Mouse (Mus musculus) intestine, postnatal 0 days (tissue): ENCODE results near the gene Herpud1. TPM values are rescaled to one million over a fixed set of nuclear protein-coding genes. Genes with fewer than 3 reads are reported as not detected.

Experiments
- ATAC-seq: fragments of 200-750 bp; cut with Nextera tagmentation; 2 replicates; pipeline ENCODE4 v1.8.0; 2017; ENCODE audit warnings: mild to moderate bottlenecking, moderate TSS enrichment, moderate library complexity
- H3K27ac ChIP-seq: fragments of 300-500 bp; sonication (generic); 2 replicates; pipeline ENCODE4 v1.5.1; 2014; ENCODE audit warnings: mild to moderate bottlenecking, low read depth, low read length, moderate library complexity
- H3K27me3 ChIP-seq: fragments of 300-500 bp; sonication (generic); replicated peaks from 2 replicates; pipeline ENCODE4 v1.6.1; 2014; ENCODE audit warnings: low read length, mixed read lengths; ENCODE audit not compliant: control insufficient read depth, insufficient read depth
- H3K36me3 ChIP-seq: fragments of 300-500 bp; sonication (generic); 2 replicates; pipeline ENCODE4 v1.6.1; 2014; ENCODE audit warnings: mild to moderate bottlenecking, moderate library complexity; ENCODE audit not compliant: control insufficient read depth, insufficient read depth
- H3K4me1 ChIP-seq: fragments of 300-500 bp; sonication (generic); replicated peaks from 2 replicates; pipeline ENCODE4 v1.6.1; 2014; ENCODE audit warnings: antibody characterized with exemption, low read length, mixed read lengths; ENCODE audit not compliant: control insufficient read depth, insufficient read depth
- H3K4me2 ChIP-seq: fragments of 300-500 bp; sonication (generic); replicated peaks from 2 replicates; pipeline ENCODE4 v1.6.1; 2014; ENCODE audit warnings: low read depth, mild to moderate bottlenecking, moderate library complexity
- H3K4me3 ChIP-seq: fragments of 300-500 bp; sonication (generic); 2 replicates; pipeline ENCODE4 v1.5.1; 2014; ENCODE audit warnings: low read depth, low read length
- H3K9ac ChIP-seq: fragments of 300-500 bp; sonication (generic); 2 replicates; pipeline ENCODE4 v1.6.1; 2014; ENCODE audit warnings: mild to moderate bottlenecking, low read depth, low read length
- H3K9me3 ChIP-seq: fragments of 300-500 bp; sonication (generic); 2 replicates; pipeline ENCODE4 v1.6.1; 2016; ENCODE audit warnings: mixed run types; ENCODE audit not compliant: control insufficient read depth
- CTCF ChIP-seq: sonication (generic); IDR thresholded peaks from 2 replicates; pipeline ENCODE4 v1.5.1; 2016; ENCODE audit warnings: low read depth, mild to moderate bottlenecking, control low read depth, antibody characterized with exemption, moderate library complexity
- WGBS: fragments of 180-500 bp; shearing (Covaris S2); extraction: QIAGEN DNeasy Blood & Tissue Kit; methylation state at CpG from one replicate; pipeline ENCODE4 v1.1.7; 2014; 5-methylcytosine and 5-hydroxymethylcytosine counted together
- polyA plus RNA-seq: library from polyadenylated mRNA; unstranded; fragments of >200 nt; fragmentation: Nextera tagmentation; extraction: Ambion mirVana; gene quantifications from 2 replicates; pipeline ENCODE4 v1.2.1, GENCODE M21; 2015

Herpud1 gene
- polyA plus RNA-seq, 1 experiment from 2014 or later = 154 TPM

GRCm38 (mm10) chr8:94345657-94346056 is 40.6 kb upstream of the Herpud1 start:
- Histone ChIP-seq H3K9me3 (no peaks in the 10 kb centered on the region), H3K9ac (no peak overlapping the region), H3K4me3 (no peak overlapping the region), H3K27ac (no peak overlapping the region), H3K27me3 (no peaks in the 10 kb centered on the region), H3K36me3 (no peaks in the 10 kb centered on the region), H3K4me1 (no peaks in the 10 kb centered on the region), H3K4me2 (no peak overlapping the region)
- 78% methylated on average over 4 of the region's 4 CpGs for WGBS
- no peak for TF ChIP-seq CTCF
- peak; percentile 53 for ATAC-seq

- H3K4me3 ChIP-seq = no peak overlapping the region
Observed at GRCm38 (mm10) chr8:94346264-94346663, 40.0 kb upstream of the Herpud1 start.

GRCm38 (mm10) chr8:94348425-94348824 is 37.8 kb upstream of the Herpud1 start:
- no peak overlapping the region for H3K4me3 ChIP-seq
- WGBS = 60% methylated on average over 9 of the region's 9 CpGs
- no peak overlapping the region for H3K9ac ChIP-seq
- ATAC-seq = no peak
- H3K36me3 ChIP-seq = no peaks in the 10 kb centered on the region
- no peaks in the 10 kb centered on the region for H3K27me3 ChIP-seq
- no peak overlapping the region for H3K4me2 ChIP-seq
- no peaks in the 10 kb centered on the region for H3K9me3 ChIP-seq
- no peaks in the 10 kb centered on the region for H3K4me1 ChIP-seq
- H3K27ac ChIP-seq = no peak overlapping the region
- no peak for TF ChIP-seq CTCF

More at GRCm38 (mm10) chr8:94346264-94346663, 40.0 kb upstream of the Herpud1 start:
- Histone ChIP-seq H3K4me2 (no peak overlapping the region), H3K36me3 (no peaks in the 10 kb centered on the region), H3K4me1 (no peaks in the 10 kb centered on the region), H3K27ac (no peak overlapping the region), H3K27me3 (no peaks in the 10 kb centered on the region), H3K9me3 (no peaks in the 10 kb centered on the region), H3K9ac (no peak overlapping the region)
- 86% methylated on average over 13 of the region's 13 CpGs for WGBS
- no peak for TF ChIP-seq CTCF
- no peak for ATAC-seq

GRCm38 (mm10) chr8:94354069-94354531 is 32.1 kb upstream of the Herpud1 start:
- Histone ChIP-seq H3K4me3 (no peak overlapping the region), H3K36me3 (no peaks in the 10 kb centered on the region), H3K9ac (peak overlapping the region; percentile 26; the same call in 1 of the 2 replicates), H3K4me2 (peak overlapping the region; percentile 35; the same call in 1 of the 2 replicates), H3K27ac (peak overlapping the region; percentile 93), H3K9me3 (no peaks in the 10 kb centered on the region), H3K4me1 (0 out of 2 replicates have a peak, but pooled peaks cover 3% of the 10 kb centered on the region), H3K27me3 (no peaks in the 10 kb centered on the region)
- ATAC-seq = peak; percentile 94
- 30% methylated on average over 7 of the region's 7 CpGs for WGBS
- TF ChIP-seq CTCF = no peak

- peak overlapping the region; percentile 35; the same call in 1 of the 2 replicates for H3K4me2 ChIP-seq
- 22% methylated on average over 4 of the region's 4 CpGs for WGBS
- peak overlapping the region; percentile 26; the same call in 1 of the 2 replicates for H3K9ac ChIP-seq
- TF ChIP-seq CTCF = no peak
- peak; percentile 80 for ATAC-seq
- no peaks in the 10 kb centered on the region for H3K9me3 ChIP-seq
- H3K4me3 ChIP-seq = no peak overlapping the region
- H3K4me1 ChIP-seq = 0 out of 2 replicates have a peak, but pooled peaks cover 3% of the 10 kb centered on the region
- no peaks in the 10 kb centered on the region for H3K36me3 ChIP-seq
- no peaks in the 10 kb centered on the region for H3K27me3 ChIP-seq
- H3K27ac ChIP-seq = peak overlapping the region; percentile 93
Observed at GRCm38 (mm10) chr8:94354571-94354970, 31.7 kb upstream of the Herpud1 start.

GRCm38 (mm10) chr8:94357220-94357619 is 29.0 kb upstream of the Herpud1 start:
- Histone ChIP-seq H3K4me1 (peaks cover 9% of the 10 kb centered on the region; the same call in 1 of the 2 replicates), H3K4me2 (no peak overlapping the region), H3K9me3 (no peaks in the 10 kb centered on the region), H3K27ac (no peak overlapping the region), H3K27me3 (no peaks in the 10 kb centered on the region), H3K36me3 (no peaks in the 10 kb centered on the region), H3K4me3 (no peak overlapping the region), H3K9ac (no peak overlapping the region)
- ATAC-seq = no peak
- WGBS = 78% methylated on average over 6 of the region's 6 CpGs
- no peak for TF ChIP-seq CTCF
